Mouse (Mus musculus): ENCODE results near the gene Ap3m1.
A peak's percentile ranks its signal among the peaks of the same experiment; 100 is the strongest.
"Not testable (repeated sequence)": the region's sequence is repeated elsewhere in the genome, so short reads cannot be mapped to it uniquely, and the experiment has no call there.

Gene Ap3m1

DNA sequence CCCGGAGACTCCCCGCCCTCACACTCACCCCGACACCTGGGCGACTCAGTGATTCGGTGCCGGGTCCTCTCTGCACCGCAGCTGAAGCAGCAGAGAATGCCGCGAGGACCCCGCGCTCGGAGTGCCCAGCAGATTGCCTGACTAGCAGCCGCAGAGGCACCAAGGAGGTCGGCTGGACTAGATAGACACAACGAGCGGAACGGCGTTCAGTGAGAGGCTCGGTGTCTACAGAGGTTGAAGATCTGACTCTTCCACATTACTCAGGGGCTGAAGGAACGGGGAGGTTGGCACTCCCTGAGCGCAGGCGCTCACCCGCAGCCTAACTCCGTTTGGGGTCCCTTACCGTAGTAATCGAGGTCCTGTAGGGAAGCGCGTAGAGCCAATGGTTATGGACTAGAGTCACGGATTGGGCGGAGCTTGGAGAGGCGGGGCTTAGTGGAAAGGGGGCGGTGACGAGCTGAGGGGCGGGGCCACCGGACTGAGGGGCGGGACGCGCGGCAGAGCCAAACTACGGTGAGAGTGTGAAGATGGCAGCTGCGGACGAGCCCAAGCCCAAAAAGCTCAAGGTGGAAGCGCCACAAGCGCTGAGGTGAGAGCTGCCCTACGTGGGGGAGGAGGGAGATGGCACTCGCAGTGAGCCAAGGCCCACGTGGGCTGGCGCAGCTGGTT, at the start of gene Ap3m1, which contains the start of gene Adk:
Gene Ap3m1 (minus strand): TSS at position 397 of the 669 bp plus-strand sequence.
Gene Adk (plus strand): TSS at position 463 of the 669 bp plus-strand sequence.
- peak; percentile 97 for DNase-seq (ENCODE audit: low spot score in 2 of 2)

DNA sequence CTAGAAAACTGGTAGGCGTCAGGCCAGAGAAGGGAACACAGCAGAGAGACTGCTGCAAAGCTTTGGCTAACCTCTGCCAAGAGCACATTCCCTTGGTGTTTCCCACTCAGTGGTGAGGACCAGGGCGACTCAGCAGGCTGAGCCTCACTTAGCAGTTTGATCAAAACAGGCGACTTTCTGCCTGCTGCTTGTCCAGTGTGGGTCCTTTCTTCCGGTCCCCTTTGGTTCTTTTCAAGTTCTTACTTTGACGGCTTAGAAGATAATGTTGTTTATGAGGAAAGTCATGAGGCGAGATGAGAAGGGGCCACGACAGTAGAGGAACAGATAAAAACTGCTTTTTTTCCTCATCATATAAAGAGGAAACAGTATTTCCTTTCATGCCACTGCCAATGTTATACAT, 49.3 kb upstream of the Ap3m1 start:
- DNase-seq (ENCODE audit: low spot score in 2 of 2): no peak

DNA sequence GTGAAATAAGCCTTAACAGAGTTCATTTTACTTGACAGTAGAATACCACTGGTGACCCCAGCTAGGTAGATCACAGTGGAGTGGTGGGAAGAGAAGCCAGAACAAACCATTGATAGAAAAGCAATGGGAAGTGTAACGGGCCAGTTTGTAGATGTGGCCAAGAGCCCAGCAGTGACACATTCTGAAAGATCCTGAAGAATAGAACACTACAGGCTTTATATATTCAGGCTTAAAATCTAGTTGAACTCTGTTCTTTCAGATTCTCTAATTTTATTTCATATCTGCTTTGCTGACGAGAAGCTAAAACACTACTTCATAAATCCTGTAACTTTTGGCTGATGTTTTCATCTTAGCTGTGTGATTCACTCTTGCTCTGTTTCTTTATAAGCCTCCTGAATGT, 48.6 kb upstream of the Ap3m1 start:
- DNase-seq (ENCODE audit: low spot score in 2 of 2): no peak

DNA sequence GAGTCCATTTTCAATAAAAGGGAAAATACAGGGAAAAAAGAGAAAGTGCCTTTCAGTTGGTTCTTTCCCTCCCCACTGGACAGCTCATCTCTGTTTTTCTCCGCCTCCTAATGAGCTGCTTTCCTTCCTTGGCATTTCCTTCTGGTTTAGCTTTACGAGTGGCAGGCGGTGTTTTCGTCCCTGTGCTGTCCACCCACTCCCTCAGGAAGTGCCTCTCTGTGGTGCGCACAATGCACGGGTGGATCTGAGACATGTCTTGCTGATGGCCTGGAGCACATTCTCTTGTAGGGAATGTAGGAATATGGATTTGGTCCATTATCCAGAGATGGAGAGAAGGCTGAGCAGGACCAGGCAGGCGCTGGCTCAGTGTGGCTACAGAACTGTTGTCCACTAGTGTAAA, 47.1 kb upstream of the Ap3m1 start:
- no peak for DNase-seq (ENCODE audit: low spot score in 2 of 2)

DNA sequence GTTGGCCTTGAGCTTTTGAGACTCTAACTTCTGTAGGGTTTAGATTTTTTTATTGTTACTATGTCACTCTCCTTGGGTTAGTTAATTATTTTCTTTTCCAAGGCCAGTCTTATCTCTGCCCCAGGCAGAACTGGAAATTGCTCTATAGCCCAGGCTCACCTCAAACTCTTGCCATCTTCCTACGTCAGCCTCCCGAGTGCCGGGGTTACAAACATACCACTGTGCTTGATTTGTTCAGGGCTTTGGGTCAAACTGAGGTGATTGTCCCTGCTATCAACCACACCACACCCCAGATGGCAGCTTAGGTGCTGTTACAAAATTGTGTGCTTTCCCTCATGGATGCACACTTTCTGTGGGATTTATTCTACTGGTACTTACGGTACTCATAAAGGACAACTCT, 44.4 kb upstream of the Ap3m1 start:
- no peak for DNase-seq (ENCODE audit: low spot score in 2 of 2)

DNA sequence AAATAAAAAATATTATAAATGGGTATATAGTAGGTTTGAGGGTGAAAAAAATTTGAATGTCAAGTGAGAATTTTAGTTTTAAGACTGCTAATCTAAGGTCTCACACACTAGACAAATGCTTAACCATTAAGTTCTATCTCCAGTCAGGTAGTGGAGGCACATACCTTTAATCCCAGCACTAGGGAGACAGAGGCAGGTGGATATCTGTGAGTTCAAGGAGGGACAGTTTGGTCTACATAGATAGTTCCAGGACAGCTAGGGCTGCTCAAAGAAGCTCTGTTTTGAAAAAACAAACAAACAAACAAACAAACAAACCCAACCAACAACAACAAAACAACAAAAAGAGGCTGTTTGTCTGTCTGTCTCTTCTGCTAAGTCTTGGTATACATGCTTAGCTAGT, 44.0 kb upstream of the Ap3m1 start:
- no peak for DNase-seq (ENCODE audit: low spot score in 2 of 2)

DNA sequence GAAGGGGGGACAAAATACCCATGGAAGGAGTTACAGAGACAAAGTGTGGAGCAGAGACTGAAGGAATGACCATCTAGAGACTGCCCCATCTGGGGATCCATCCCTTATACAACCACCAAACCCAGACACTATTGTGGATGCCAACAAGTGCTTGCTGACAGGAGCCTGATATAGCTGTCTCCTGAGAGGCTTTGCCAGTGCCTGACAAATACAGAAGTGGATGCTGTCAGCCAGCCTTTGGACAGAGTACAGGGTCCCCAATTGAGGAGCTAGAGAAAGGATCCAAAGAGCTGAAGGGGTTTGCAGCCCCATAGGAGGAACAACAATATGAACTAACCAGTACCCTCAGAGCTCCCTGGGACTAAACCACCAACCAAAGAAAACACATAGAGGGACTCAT, 41.9 kb upstream of the Ap3m1 start:
- DNase-seq (ENCODE audit: low spot score in 2 of 2): not testable (repeated sequence)

DNA sequence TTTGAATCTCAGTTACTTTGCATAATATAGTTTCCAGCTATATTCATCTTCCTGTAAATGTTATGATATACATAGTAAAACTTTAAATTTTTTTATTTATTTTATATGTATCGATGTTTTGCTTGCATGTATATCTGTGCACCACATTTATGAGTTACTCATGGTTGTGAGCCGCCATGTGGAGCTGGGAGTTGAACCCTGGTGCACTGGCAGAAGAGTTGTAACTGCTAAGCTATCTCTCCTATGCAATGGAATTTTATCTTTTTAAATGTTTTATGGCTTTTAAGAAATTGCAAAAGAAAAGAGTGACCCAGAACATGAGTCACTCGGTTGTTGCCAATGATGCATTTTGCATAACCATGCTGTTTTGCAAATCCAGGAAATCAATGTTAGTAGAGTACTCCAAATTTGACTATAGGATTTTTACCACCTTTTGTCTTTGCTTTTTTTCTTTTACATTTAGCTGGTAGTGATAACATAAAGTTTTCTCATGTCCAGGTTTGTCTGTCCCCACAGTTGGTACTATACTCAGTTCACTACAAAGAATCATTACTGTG, 38.7 kb upstream of the Ap3m1 start:
- no peak for DNase-seq (ENCODE audit: low spot score in 2 of 2)

DNA sequence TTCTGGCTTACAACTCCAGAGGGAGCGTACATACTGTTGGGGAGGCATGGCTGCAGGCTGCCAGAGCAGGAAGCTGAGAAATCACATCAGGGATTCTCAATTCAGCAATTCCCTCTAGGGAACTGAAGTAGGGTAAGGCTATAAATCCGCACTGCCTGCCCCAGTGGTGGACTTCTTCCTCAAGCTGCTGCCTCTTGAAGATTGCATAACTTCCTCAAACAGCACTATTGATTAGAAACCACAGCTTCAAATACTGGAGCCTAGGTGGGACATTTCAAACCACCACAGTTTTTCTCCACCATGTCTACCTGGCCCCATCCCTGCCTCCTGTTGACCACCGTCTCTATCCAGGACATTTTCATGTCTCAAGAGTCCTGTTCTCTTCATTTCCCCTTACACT, 38.1 kb upstream of the Ap3m1 start:
- no peak for DNase-seq (ENCODE audit: low spot score in 2 of 2)

DNA sequence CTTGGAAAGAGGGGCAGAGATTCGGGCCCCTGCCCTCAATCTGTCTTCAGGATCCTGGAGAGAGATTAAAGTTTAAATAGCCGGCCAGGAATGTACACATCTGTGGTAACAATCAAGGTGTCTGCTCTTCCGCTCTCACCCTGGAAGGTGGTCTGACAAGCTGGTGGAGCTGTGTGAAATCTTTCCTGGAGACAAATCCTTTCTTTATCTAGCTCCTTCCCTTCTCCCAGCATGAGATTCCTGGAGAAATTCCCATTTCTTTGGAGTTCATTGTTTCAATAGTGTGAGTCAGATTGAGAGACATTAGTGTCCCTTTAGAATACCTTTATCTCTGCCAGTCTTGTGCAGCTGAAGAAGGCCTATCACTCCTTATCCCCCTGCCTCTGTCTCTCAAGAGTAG, 36.4 kb upstream of the Ap3m1 start:
- no peak for DNase-seq (ENCODE audit: low spot score in 2 of 2)

DNA sequence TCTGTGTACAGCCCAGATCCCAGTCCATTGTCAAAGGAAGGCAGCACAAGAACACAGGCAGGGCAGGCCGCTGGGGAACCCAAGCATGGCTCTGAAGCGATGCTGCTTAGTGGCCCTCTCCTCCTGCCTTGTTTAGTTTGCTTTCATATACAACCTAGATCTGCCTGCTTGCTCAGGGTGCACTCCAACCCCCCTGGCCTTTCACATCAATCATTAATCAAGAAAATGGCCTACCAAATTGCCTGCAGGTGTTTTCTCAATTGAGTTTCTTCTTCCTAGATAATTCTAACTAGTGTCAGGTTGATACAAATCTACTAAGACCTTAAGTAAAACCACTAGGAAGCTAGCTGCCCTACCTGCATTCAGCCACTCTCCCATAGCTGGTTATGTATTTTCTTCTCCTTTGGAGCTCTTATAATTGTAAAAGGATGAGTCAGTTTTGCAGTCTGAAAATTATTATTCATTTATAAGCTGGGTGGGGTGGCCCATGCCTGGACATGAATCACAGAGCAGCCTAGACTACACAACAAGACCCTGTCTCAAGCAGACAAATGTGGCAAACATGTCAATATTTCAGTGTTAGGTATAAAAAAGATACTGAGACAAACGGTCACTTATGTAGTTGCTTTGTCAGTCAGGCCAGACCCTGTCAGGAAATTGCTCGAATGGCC, 35.2 kb upstream of the Ap3m1 start:
- DNase-seq (ENCODE audit: low spot score in 2 of 2): no peak

DNA sequence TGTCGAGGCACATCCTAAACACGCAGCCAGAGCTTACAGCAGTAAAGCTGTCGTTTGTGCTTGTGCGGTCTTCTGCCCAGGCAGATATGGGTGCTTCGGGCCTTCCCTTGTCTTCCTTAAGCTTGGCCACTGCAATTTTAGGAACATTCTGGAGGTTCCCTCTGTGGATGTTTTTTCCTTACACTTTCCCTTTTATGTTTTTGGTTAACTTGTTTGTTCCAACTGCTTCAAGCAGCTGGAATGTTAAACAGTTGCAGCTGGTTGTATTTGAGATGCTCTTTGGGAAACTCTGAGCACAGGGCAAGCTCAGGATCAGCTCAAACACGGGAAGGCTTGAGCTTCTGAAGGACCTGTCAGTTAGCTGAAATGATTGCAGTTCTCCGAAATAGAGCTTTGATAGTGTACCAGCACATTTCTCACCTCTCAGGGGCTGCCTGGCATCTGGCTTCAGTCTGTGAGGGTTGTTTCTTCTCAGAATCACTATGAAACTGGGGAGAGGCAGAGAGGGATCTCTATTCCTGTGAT, 34.6 kb upstream of the Ap3m1 start:
- DNase-seq (ENCODE audit: low spot score in 2 of 2): no peak

DNA sequence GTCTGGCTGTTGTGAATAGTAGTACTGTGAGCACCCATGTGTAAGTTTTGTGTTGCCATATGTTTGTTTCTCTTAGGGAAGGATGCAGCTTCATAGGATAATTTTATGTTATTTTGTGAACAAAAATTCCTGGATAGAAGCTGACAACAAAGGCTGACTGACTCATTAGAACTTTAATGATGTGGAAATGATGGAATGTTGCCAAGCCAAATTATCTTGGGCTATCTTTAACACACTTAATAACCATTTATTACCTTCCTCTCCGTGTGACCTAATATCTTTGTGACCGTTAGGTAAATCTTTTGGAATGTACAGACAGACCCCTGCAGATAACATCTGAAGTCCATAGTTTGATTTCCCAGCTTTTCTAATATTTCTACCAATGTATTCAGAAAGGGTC, 33.8 kb upstream of the Ap3m1 start:
- DNase-seq (ENCODE audit: low spot score in 2 of 2): no peak

DNA sequence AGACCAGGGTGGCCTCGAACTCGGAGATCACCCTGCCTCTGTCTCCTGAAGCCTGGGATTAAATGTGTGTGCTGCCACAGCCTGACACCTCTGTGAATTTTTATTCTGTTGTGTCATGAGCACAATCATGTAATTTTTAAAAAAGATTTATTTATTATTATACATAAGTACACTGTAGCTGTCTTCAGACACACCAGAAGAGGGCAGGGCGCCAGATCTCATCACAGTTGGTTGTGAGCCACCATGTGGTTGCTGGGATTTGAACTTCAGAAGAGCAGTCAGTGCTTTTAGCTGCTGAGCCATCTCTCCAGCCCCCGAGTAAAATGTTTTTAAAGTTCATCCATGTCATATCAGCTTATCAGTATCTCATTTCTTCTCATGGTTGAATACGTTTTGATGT, 33.4 kb upstream of the Ap3m1 start:
- no peak for DNase-seq (ENCODE audit: low spot score in 2 of 2)

DNA sequence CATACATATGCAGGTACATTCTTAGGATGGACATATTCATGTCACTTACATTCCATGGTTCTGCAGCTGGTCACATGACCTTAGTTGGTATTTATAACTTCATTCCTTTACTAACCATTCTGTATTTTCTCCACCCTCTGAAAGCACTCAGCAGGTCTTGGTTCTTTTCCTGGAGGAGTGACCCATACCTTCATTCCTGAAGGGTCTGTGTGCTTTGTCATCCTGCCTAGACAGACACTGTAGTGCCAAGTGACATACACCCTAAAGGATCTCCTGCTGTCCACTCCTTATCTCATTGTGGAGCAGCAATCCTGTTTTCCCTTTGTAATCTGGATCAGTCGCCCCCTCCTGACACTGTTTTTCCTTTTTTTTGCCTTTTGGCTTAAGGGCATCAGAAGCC, 30.5 kb upstream of the Ap3m1 start:
- no peak for DNase-seq (ENCODE audit: low spot score in 2 of 2)

DNA sequence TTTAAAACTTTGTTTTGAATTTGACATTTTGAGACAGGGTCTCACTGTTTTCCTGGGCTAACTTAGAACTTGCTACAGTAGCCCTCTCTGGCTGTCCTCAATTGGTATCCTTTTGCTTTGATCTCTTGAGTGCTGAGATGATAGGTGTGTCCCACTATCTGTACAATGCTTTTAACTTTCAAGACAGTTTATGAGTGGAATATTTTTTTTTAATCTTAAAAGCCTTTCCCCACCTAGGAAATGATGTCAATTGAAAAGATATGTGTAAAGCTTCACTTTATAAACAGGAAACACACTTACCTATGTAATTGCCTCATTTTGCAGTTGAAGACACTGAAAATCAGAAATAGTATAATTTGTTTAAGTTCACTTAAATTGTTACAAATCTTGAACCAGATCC, 26.2 kb upstream of the Ap3m1 start:
- DNase-seq (ENCODE audit: low spot score in 2 of 2): no peak

DNA sequence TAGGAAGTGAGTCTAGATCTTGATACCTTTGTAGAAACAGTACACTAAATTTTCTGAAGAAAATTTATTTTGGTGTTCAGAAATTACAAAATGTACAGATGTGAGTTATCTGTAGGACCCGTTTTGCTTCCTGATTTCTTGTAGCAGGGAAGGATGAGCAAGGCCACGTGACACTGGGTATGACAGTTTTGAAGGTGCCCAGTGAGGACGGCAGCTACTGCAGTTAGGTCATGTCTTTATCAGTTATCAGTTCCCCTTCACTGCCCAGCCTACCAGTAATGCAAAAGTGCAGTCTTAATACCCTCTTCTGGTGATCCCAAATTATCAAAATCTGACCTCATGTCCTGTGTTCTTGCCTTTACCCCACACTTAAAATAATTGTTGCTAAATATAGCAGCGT, 25.6 kb upstream of the Ap3m1 start:
- no peak for DNase-seq (ENCODE audit: low spot score in 2 of 2)

DNA sequence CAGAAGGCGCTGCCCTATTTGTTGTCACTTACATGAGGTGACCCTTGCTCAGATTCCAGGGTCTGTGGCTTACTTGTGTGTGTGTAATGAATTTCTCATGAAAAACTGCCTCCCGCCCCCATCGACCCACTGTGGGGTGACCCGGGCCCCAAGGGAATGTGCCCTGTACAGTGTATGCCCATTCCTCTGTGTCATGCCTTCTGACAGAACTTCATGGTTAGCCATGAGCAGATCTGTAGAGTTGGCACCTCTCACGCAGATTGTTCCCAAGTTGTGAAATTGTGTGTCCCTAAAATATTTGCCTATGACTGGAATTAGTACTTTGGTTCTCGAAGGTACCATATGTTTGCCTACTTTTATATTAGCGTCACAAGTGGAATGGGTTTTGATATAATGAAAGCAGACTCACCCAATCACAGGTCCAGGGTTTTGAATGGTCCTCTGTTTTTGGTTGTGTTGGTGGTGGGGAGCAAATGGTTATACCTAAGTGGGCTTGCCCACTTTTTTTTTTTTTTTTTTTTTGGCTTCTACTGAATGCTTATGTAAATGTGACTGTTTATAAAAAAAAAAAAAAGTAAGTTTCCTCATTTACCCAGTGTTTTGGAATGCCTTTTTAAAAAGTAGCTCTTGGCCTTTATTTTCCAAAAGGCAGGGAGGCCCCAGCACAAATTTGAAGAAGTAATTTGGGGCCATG, 24.3 kb upstream of the Ap3m1 start:
- DNase-seq (ENCODE audit: low spot score in 2 of 2): peak in 1 of 2 experiments; percentile 45

DNA sequence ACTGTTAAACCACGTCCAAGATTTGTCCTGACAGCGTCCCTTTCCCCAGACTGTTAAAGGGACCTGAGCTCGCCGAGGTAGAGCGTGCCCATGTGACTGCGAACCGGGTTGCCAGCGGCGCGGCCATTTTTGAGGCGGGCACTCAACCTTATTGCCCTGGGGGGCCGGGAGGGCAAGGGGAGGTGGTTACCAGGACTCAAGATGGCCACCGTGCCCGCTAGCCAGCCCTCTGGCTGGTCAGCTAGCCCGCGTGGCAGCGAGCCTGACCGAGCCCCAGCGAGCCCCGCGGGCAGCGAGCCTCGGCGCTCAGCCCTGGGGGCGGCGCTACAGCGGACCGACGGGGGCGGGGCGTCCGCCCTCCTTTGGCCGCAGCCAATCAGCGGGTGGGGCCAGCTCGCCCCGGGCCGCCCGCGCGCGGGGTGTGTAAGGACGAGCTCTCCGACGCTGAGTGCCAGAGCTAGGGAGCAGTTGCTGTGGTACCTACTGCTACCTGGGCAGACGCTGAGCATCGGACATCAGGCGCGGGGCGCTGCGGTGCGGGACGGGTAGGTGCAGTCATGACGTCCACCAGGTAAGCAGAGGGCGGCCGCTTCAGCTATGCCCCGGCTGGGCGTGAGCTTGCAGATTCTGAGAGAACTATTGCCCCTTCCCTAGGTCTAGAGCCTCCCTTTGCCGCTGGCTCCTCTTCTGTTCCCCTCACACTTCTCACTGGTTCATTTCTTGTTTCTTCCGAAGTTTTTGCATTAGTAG, 23.6 kb upstream of the Ap3m1 start:
- peak; percentile 93 to 94 for DNase-seq (ENCODE audit: low spot score in 2 of 2)

DNA sequence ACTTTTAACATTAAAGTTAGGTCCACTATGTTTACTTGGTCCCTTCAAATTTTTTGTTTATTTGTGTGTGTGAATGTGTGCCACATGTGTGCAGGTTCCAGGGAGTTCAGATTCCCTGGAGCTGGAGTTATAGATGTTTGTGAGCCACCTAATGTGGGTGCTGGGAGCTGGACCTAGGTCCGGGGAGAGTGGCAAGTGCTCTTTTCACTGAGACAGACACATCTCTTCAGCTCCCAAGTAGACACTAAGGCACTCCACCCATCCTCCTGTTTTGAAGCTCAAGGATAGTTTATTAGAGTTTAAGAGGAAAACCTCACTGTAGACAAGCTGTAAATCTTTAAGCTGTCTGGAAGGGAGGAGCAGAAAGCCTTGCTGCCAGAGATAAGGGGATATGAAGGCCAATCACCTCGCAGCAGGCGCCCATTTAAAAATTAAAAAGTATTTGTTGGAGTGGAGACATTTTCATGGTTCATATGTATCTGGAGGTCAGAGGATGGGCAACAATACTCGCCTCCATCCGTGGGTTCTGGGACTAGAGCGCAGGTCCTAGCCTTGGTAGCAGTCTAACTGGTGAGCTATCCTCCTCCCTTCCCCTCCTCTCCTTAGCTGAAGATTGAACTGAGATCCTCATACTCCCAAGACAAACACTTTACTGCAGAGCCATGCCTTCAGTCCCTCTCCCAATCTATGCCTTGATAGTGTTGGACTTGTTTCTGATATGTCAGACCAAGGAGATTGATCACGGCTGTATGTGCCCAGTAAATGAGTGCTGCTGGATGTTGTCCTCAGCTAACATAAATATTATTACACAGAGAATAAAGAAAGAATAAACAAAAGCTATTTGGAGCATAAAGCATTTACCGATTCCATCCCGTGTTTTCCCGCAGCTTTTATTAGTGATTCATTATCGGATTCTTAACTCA, 22.4 kb upstream of the Ap3m1 start:
- DNase-seq (ENCODE audit: low spot score in 2 of 2): peak; percentile 31 to 56

DNA sequence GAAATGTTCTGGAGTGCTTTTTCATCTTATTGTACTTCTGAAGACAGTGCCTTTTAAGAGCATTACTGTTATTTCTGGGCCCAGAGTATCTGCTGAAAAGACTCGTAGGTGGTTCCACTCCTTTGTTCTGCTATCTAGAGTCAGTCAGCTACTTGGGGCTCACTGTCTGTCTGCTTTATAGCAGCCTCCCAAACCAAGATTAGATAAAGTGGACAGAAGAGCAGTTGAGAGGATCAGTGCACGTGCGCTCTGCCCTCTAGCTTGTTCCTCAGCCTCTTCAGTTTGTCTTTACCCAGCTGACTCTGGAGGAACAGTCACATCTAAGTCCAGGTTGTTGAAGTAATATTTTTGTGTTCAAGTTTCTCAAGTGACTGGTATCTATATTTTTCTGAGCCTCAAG, 21.7 kb upstream of the Ap3m1 start:
- no peak for DNase-seq (ENCODE audit: low spot score in 2 of 2)
